Mouse (Mus musculus) cerebellum, adult 2 months (tissue): Measurements from ENCODE around the gene Samhd1.

Experiments used
- CTCF ChIP-seq: fragments of 200-500 bp; IDR thresholded peaks from 2 replicates; pipeline ENCODE4 v1.5.1; 2011; ENCODE audit warnings: low read depth, mild to moderate bottlenecking, control low read depth, low read length, moderate library complexity, borderline replicate concordance; ENCODE audit not compliant: insufficient read depth
- POLR2A ChIP-seq: fragments of 200-500 bp; IDR thresholded peaks from 2 replicates; pipeline ENCODE4 v1.6.1; 2011; ENCODE audit warnings: low read length, control low read depth, borderline replicate concordance; ENCODE audit not compliant: insufficient read depth

DNA sequence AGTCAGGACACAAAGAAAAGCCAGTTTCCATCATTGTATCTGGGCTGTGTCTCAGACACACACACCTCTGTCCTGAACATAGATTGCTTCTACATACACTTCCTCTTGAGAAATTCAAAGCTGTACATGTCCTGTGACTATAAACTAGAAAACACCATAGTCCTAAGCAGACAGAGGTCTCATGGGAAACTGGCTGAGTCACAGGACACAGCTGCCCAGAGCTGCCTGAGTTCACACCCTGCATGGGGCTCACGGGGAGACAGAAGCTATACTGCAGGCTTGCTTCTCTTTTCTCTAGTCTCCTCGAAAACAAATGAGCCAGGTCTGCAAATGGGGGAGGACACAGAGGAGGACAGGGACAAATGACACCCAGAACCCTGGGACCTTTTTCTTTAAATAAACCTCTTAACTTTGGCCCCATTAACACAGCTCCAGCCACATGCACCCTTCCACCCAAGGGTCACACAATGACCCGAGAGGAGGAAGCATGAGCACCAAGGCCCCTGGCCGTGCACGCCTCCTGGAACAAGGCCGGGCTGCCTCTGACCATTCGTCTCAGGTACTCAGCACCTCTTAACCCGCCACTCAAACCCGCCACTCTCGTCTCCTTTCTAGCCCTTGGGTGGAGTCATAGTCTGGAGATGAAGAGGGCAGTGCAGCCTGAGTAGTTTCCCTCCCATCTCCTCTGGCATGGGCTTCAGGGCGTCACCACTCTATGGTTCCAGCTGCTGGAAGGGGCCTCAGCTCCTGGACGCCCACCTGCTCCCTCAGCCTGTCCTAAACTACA lies 35.3 kb downstream of the Samhd1 start:
- TF ChIP-seq POLR2A (no peak), CTCF (no peak)
